Mouse (Mus musculus) brain, embryonic 14.5 days (tissue): ENCODE measurements at regions not wholly inside any gene's neighbourhood (a gene's known extent, or its start where the extent isn't known, plus 50 kb on each side); places are given as distances from the start of the nearest gene placed in this dataset.

ENCODE experiments used
- CTCF ChIP-seq: fragments of 200-500 bp; IDR thresholded peaks from 2 replicates; pipeline ENCODE4 v1.5.1; 2012; ENCODE audit warnings: inconsistent platforms, mild to moderate bottlenecking, moderate library complexity, borderline replicate concordance; ENCODE audit not compliant: insufficient read depth, insufficient read length; ENCODE audit errors: extremely low read depth
- POLR2A ChIP-seq: fragments of 200-500 bp; IDR thresholded peaks from 2 replicates; pipeline ENCODE4 v1.6.1; 2012; ENCODE audit warnings: mild to moderate bottlenecking, inconsistent platforms, borderline replicate concordance; ENCODE audit not compliant: poor library complexity, insufficient read depth, insufficient read length, severe bottlenecking; ENCODE audit errors: extremely low read depth

GRCm38 (mm10) chr1:57296186-57296585 lies 81.2 kb upstream of the 1700066M21Rik start:
- no peak for TF ChIP-seq CTCF
- no peak for TF ChIP-seq POLR2A
